Mouse (Mus musculus): ENCODE measurements around the gene Trp73. TPM values are rescaled to one million over a fixed set of nuclear protein-coding genes. Genes with fewer than 3 reads are reported as not detected.

Gene Trp73
- total RNA-seq, 4 experiments from 2014 or later = 0.51 to 0.83 (median 0.64) TPM

- DNase-seq (ENCODE audit: low spot score in 2 of 2) = no peak
Observed at GRCm38 (mm10) chr4:154042577-154042976, 97.4 kb downstream of the Trp73 start, which contains the start of gene Ccdc27. Gene Ccdc27, minus strand, starts transcription at chr4:154042677.

DNA sequence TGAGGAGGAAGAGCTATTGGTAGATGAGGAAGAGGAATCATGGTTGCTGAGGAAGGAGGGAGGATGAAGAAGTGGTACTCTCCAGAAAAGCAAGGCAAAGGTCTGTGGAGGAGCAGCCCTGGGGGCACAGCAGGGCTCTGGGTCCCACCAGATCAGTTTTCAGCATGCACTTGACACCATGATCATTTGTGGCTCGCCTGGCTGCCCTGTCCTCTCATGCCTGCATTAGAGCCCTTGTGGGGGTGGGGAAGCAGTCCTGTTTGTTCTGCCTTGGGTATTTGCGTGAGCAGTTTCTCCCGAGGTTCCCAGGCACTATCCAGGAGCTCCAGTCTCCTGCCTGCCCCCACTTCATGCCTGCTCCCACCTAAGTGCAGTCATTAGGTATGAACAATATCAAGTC is 102.9 kb downstream of the Trp73 start:
- DNase-seq (ENCODE audit: low spot score in 2 of 2) = no peak

GRCm38 (mm10) chr4:154028646-154029045 is 111.4 kb downstream of the Trp73 start:
- no peak for DNase-seq (ENCODE audit: low spot score in 2 of 2)

GRCm38 (mm10) chr4:154028066-154028465 is 111.9 kb downstream of the Trp73 start:
- no peak for DNase-seq (ENCODE audit: low spot score in 2 of 2)

- DNase-seq (ENCODE audit: low spot score in 2 of 2) = no peak
Observed at GRCm38 (mm10) chr4:154026441-154026761, 113.6 kb downstream of the Trp73 start.

- DNase-seq (ENCODE audit: low spot score in 2 of 2) = peak in 1 of 2 experiments; percentile 65
Observed at GRCm38 (mm10) chr4:154025641-154026440, 114.2 kb downstream of the Trp73 start, which contains the start of gene Smim1. Gene Smim1, minus strand, starts transcription at chr4:154026230.

DNA sequence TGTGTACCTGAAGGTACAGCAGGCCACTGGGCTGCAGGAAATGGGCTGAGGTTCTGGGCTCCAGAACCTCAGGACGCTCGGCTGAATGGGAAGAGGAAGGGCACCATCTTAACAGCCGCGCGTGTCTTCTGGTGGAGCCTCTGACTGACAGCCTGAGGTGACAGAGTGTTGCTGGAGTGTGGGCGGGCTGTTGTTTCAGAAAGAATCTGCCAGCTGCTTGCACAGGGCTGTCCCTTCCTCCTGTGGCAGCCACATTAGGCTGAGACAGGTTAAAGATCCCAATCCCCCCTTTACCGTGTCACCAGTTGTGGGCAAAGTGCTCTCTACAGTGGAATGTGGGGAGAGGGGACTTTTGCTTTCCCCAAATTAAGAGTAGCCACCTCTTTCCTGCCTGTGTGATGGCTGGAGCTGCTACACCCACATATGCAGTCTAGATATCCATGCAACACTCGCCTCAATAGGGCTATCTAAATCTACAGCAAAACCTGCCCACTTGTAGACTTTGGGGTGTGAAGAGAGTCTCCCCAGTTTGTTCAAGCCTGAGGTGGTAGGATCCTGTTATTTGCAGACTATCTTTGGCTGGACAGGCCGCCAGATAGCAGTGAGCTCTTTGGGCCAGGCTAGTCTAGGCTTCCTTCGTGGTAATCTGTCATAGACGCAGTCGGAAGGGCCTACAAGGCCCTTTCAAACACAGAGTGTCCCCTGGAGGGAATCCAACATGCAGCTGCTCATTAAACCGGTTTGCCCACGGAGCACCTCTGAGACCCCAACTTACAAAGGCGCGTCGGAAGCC is 115.1 kb downstream of the Trp73 start:
- peak in 1 of 2 experiments; percentile 49 for DNase-seq (ENCODE audit: low spot score in 2 of 2)

- peak in 1 of 2 experiments; percentile 71 for DNase-seq (ENCODE audit: low spot score in 2 of 2)
Observed at GRCm38 (mm10) chr4:154023754-154024601, 116.0 kb downstream of the Trp73 start.

DNA sequence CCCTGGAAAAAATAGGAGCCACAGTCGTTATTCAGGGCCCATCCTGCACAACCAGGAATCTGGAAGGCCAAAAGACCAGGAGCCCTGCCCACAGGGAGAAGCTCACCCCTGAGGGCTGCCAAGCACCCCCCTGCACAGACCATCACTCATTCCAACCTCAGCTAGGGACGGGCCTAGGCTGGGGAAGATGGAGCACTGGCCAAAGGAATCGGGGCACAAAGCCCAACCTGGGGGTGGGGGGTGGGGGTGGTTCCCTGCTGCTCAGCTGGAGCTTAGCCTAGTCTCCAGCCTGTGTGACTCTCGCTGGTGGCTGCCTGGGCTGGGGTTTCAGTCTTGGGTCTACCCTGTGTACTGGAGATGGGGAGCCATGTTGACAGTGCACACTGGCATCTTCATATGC is 117.2 kb downstream of the Trp73 start:
- no peak for DNase-seq (ENCODE audit: low spot score in 2 of 2)

- DNase-seq (ENCODE audit: low spot score in 2 of 2) = no peak
Observed at GRCm38 (mm10) chr4:154022407-154022806, 117.6 kb downstream of the Trp73 start.

GRCm38 (mm10) chr4:154021432-154021831 is 118.6 kb downstream of the Trp73 start:
- no peak for DNase-seq (ENCODE audit: low spot score in 2 of 2)

DNA sequence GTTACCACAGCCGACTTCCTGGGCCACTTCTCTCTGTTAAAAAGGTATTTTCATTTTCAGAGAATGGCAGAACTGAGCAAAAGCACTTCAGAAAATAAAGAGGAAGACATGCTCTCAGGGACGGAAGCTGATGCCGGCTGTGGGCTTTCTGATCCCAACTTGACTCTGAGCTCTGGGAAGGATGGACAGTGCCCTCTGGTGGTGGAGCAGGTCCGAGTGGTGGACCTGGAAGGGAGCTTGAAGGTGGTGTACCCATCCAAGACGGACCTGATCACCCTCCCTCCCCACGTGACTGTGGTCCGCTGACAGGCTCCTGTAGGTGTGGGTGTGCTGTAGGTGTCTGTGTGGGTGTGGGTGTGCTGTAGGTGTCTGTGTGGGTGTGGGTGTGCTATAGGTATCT is 120.4 kb downstream of the Trp73 start:
- peak in 1 of 2 experiments; percentile 48 for DNase-seq (ENCODE audit: low spot score in 2 of 2)

- DNase-seq (ENCODE audit: low spot score in 2 of 2) = no peak
Observed at GRCm38 (mm10) chr4:154015476-154015875, 124.5 kb downstream of the Trp73 start.

GRCm38 (mm10) chr4:154012132-154012882 is 127.7 kb downstream of the Trp73 start:
- no peak for DNase-seq (ENCODE audit: low spot score in 2 of 2)

GRCm38 (mm10) chr4:154011646-154012089 is 128.3 kb downstream of the Trp73 start, which contains the start of gene Lrrc47:
Gene Lrrc47, plus strand, starts transcription at chr4:154011731.
- peak; percentile 72 to 81 for DNase-seq (ENCODE audit: low spot score in 2 of 2)

DNA sequence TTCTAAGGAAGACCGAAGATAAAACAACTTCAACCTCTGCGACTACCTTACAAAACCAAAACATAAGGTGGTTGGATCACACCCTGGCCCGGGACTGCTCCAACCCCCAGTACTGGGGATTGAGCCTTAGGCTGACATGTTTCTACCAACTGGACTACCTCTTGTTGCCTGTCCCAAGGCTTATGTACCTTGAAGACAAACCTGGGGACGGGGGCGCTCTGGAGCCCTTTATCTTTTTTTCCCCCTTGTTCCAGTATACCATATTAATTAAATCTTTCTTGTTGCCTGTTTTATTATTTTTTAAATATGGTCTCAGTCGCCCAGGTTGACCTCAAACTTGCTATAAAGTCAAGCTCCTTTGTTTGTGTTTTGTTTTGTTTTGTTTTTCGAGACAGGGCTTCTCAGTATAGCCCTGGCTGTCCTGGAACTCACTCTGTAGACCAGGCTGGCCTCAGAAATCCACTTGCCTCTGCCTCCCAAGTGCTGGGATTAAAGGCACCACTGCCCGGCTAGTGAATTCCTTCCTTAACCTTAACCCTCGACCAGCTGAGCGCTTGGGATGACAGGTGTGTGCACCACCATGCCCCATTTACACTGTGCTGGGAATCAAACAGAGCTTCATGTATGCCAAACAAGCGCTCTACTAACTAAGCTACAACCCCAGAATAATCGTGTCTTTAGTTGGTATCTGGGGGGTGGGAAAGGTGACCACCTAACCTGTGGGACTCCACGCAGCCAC is 128.9 kb downstream of the Trp73 start:
- no peak for DNase-seq (ENCODE audit: low spot score in 2 of 2)

DNA sequence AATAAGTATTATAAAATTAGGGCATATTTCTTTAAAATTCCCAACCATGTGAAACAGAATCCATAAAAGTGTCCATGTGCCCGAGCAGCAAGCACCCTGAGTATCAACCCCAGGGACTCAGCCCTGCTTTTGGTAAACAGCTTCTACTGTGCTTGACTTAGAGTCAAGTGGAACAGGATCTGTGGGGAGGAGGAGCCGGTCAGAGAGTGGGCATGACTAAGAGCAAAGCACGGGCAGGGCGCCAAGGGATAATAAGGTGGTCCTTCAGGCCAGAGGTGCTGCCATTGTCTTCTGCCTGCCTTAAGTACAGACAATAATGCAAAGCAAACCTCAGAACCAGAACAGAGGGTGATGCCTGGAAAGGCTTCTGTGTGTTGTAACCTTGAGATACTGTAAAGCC is 132.2 kb downstream of the Trp73 start:
- no peak for DNase-seq (ENCODE audit: low spot score in 2 of 2)

GRCm38 (mm10) chr4:154006264-154006663 is 133.7 kb downstream of the Trp73 start:
- no peak for DNase-seq (ENCODE audit: low spot score in 2 of 2)
